Mouse (Mus musculus): ENCODE results near the gene Pcbp4. TPM values are rescaled to one million over a fixed set of nuclear protein-coding genes. Genes with fewer than 3 reads are reported as not detected.

Gene Pcbp4
- polyA plus RNA-seq (2015; fragmentation: Nextera tagmentation; extraction: Ambion mirVana): 221 and 249 TPM in 2 replicates

DNA sequence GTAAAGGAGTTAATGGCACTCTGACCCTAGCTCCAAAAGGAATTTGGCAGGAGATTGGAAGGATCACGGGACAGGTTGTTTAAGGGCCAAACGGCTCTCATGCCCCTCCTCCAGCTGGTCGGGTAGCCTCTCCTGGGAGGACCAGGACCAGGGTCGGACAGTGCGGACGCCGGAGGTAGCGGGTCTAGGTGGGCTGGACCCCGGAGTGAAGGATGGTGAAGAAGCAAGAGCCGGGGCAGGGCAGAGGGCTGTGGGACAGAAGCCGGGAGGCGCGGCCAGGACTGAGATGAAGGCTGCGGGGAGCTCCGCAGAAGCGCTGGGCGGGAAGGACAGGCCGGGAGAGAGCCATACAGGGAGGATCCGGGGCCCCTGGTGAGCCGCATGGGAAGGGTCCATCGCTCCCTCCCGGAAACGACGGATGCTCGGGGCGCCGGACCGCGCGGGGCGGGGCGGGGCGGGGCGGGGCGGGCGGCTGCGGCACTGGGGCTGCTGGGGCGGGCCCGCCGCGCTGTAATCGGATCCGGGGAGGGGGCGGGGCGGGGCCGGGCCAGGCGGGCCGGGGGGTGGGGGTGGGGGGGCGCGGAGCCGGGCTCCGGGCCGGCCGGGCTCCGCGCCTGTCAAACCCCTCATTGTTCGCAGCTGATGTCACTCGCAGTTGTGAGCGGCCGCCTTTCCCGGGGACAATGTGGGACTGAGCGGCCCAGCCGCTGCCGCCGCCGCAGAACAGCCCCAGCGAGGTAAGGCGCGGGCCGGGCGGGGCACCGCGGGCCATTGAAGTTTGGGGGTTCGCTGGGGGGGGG is at the start of gene Pcbp4:
Gene Pcbp4, plus strand, starts transcription at position 21 of the 800 bp plus-strand sequence.
- Histone ChIP-seq H3K4me1 (replicated peaks; ENCODE audit: control insufficient read depth, insufficient read depth, low read length) (peaks cover 55% of the 10 kb centered on the region), H3K4me2 (ENCODE audit: low read length) (peak within 1 kb of the TSS; percentile 99), H3K36me3 (ENCODE audit: control insufficient read depth, insufficient read depth) (no peaks in the 10 kb centered on the region), H3K27ac (ENCODE audit: low read length) (peak within 1 kb of the TSS; percentile 89), H3K9me3 (ENCODE audit: control insufficient read depth, low read length) (no peaks in the 10 kb centered on the region), H3K27me3 (replicated peaks; ENCODE audit: control insufficient read depth, insufficient read depth, low read length) (no peaks in the 10 kb centered on the region), H3K4me3 (replicated peaks; ENCODE audit: low read length) (peak within 1 kb of the TSS; percentile 78), H3K9ac (replicated peaks; ENCODE audit: low read depth, low read length) (peak within 1 kb of the TSS; percentile 96)
- ATAC-seq: peak; percentile 72
- WGBS: 0% methylated on average over 40 of the region's 74 CpGs

GRCm38 (mm10) chr9:106405275-106405674 is 47.8 kb upstream of the Pcbp4 start:
- H3K4me3 ChIP-seq (replicated peaks; ENCODE audit: low read length): no peak overlapping the region
- H3K36me3 ChIP-seq (ENCODE audit: control insufficient read depth, insufficient read depth): no peaks in the 10 kb centered on the region
- 41% methylated on average over 6 of the region's 6 CpGs for WGBS
- H3K9ac ChIP-seq (replicated peaks; ENCODE audit: low read depth, low read length): no peak overlapping the region
- no peaks in the 10 kb centered on the region for H3K9me3 ChIP-seq (ENCODE audit: control insufficient read depth, low read length)
- 0 out of 2 replicates have a peak, but pooled peaks cover 8% of the 10 kb centered on the region for H3K4me1 ChIP-seq (replicated peaks; ENCODE audit: control insufficient read depth, insufficient read depth, low read length)
- no peak for ATAC-seq
- H3K4me2 ChIP-seq (ENCODE audit: low read length): no peak overlapping the region
- no peak overlapping the region for H3K27ac ChIP-seq (ENCODE audit: low read length)
- H3K27me3 ChIP-seq (replicated peaks; ENCODE audit: control insufficient read depth, insufficient read depth, low read length): no peaks in the 10 kb centered on the region

GRCm38 (mm10) chr9:106406443-106407078 is 46.5 kb upstream of the Pcbp4 start:
- ATAC-seq: no peak
- Histone ChIP-seq H3K27me3 (replicated peaks; ENCODE audit: control insufficient read depth, insufficient read depth, low read length) (no peaks in the 10 kb centered on the region), H3K27ac (ENCODE audit: low read length) (no peak overlapping the region), H3K4me3 (replicated peaks; ENCODE audit: low read length) (no peak overlapping the region), H3K4me2 (ENCODE audit: low read length) (no peak overlapping the region), H3K9ac (replicated peaks; ENCODE audit: low read depth, low read length) (no peak overlapping the region), H3K4me1 (replicated peaks; ENCODE audit: control insufficient read depth, insufficient read depth, low read length) (0 out of 2 replicates have a peak, but pooled peaks cover 8% of the 10 kb centered on the region), H3K9me3 (ENCODE audit: control insufficient read depth, low read length) (no peaks in the 10 kb centered on the region), H3K36me3 (ENCODE audit: control insufficient read depth, insufficient read depth) (no peaks in the 10 kb centered on the region)
- WGBS: 53% methylated on average over 8 of the region's 8 CpGs

- Histone ChIP-seq H3K9ac (replicated peaks; ENCODE audit: low read depth, low read length) (no peak overlapping the region), H3K36me3 (ENCODE audit: control insufficient read depth, insufficient read depth) (no peaks in the 10 kb centered on the region), H3K27me3 (replicated peaks; ENCODE audit: control insufficient read depth, insufficient read depth, low read length) (no peaks in the 10 kb centered on the region), H3K27ac (ENCODE audit: low read length) (no peak overlapping the region), H3K4me1 (replicated peaks; ENCODE audit: control insufficient read depth, insufficient read depth, low read length) (0 out of 2 replicates have a peak, but pooled peaks cover 6% of the 10 kb centered on the region), H3K4me3 (replicated peaks; ENCODE audit: low read length) (no peak overlapping the region), H3K9me3 (ENCODE audit: control insufficient read depth, low read length) (no peaks in the 10 kb centered on the region), H3K4me2 (ENCODE audit: low read length) (no peak overlapping the region)
- ATAC-seq: no peak
- WGBS: 99% methylated on average over 4 of the region's 4 CpGs
Observed at GRCm38 (mm10) chr9:106409096-106409495, 44.0 kb upstream of the Pcbp4 start.

DNA sequence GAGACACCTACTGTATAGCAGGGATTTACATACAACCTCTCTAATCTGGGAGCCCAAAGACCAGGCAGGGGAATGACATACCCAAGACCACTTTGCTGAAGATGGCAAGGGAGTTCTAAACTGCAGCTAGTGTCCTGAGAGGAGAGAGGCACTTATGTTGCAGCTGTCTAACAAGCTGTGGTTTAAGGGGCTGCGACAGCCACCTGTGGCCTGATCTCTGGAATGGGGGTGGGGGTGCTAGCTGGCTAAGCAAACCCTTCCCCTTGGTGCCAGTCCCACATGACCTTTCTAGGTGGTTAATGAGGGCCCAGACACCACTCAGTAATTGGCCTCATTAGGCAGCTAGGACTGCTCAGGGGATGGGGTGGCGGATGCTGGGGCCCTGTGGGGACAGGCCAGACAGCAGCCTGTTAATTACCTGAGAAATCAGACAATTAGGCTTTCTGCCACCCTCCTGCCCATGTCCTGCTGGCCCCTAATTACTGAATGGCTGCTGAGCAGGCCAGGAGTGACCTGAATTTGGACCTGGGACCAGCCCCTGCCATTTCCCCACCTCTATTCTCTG is 42.9 kb upstream of the Pcbp4 start:
- ATAC-seq: no peak
- Histone ChIP-seq H3K4me3 (replicated peaks; ENCODE audit: low read length) (no peak overlapping the region), H3K27me3 (replicated peaks; ENCODE audit: control insufficient read depth, insufficient read depth, low read length) (no peaks in the 10 kb centered on the region), H3K9me3 (ENCODE audit: control insufficient read depth, low read length) (no peaks in the 10 kb centered on the region), H3K4me1 (replicated peaks; ENCODE audit: control insufficient read depth, insufficient read depth, low read length) (0 out of 2 replicates have a peak, but pooled peaks cover 4% of the 10 kb centered on the region), H3K4me2 (ENCODE audit: low read length) (no peak overlapping the region), H3K9ac (replicated peaks; ENCODE audit: low read depth, low read length) (no peak overlapping the region), H3K27ac (ENCODE audit: low read length) (no peak overlapping the region), H3K36me3 (ENCODE audit: control insufficient read depth, insufficient read depth) (no peaks in the 10 kb centered on the region)
- WGBS: 20% methylated on average over 2 of the region's 2 CpGs

DNA sequence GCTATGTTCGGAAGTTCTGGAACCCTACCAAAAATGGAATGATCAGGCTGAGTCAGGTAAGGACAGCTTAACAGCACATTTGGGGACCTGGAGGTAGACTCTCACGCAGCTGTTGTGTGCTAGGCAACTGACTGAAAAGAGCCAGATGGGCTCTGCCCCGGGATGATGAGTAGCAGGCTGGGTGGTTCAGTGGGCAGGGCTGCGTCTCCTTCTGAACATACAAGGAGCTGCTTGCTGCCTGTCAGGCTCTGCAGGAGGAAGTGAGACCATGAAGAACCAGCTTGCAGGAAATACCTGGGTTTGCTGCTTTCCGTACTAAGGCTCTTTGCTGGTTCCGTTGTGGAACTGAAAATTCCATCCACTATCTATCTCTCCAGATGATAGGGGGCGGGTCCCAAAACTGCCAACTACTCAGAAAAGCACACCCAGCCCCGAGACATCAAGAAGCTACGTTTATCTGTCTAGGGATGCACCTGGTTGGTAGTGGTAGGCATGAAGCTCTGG is 41.9 kb upstream of the Pcbp4 start:
- Histone ChIP-seq H3K4me1 (replicated peaks; ENCODE audit: control insufficient read depth, insufficient read depth, low read length) (0 out of 2 replicates have a peak, but pooled peaks cover 3% of the 10 kb centered on the region), H3K36me3 (ENCODE audit: control insufficient read depth, insufficient read depth) (no peaks in the 10 kb centered on the region), H3K4me3 (replicated peaks; ENCODE audit: low read length) (no peak overlapping the region), H3K9me3 (ENCODE audit: control insufficient read depth, low read length) (no peaks in the 10 kb centered on the region), H3K27me3 (replicated peaks; ENCODE audit: control insufficient read depth, insufficient read depth, low read length) (no peaks in the 10 kb centered on the region), H3K9ac (replicated peaks; ENCODE audit: low read depth, low read length) (no peak overlapping the region), H3K4me2 (ENCODE audit: low read length) (no peak overlapping the region), H3K27ac (ENCODE audit: low read length) (no peak overlapping the region)
- no peak for ATAC-seq
- WGBS: 71% methylated on average over 9 of the region's 9 CpGs

DNA sequence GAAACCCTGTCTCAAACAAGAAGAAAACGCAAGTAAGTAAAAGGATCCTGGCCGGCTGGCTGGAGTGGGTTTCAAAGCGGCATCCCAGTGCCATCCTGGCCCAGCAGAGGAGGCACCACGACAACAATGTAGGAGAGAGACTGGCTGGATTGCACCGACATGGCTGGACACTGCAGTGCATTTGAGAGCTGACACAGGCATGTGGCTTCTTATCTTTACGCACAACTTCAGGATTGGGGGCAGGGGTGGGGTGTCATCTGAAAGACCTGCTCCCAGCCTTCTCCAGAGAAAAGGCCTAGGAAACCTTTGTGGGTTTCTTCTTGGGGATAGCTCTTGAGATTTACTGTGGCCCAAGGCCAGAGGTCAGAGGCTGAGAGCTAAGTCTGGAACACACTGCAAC is 41.4 kb upstream of the Pcbp4 start:
- no peak overlapping the region for H3K4me2 ChIP-seq (ENCODE audit: low read length)
- no peaks in the 10 kb centered on the region for H3K36me3 ChIP-seq (ENCODE audit: control insufficient read depth, insufficient read depth)
- no peak overlapping the region for H3K9ac ChIP-seq (replicated peaks; ENCODE audit: low read depth, low read length)
- ATAC-seq: no peak
- 0 out of 2 replicates have a peak, but pooled peaks cover 3% of the 10 kb centered on the region for H3K4me1 ChIP-seq (replicated peaks; ENCODE audit: control insufficient read depth, insufficient read depth, low read length)
- H3K4me3 ChIP-seq (replicated peaks; ENCODE audit: low read length): no peak overlapping the region
- H3K27me3 ChIP-seq (replicated peaks; ENCODE audit: control insufficient read depth, insufficient read depth, low read length): no peaks in the 10 kb centered on the region
- no peaks in the 10 kb centered on the region for H3K9me3 ChIP-seq (ENCODE audit: control insufficient read depth, low read length)
- WGBS: 86% methylated on average over 6 of the region's 6 CpGs
- H3K27ac ChIP-seq (ENCODE audit: low read length): no peak overlapping the region

DNA sequence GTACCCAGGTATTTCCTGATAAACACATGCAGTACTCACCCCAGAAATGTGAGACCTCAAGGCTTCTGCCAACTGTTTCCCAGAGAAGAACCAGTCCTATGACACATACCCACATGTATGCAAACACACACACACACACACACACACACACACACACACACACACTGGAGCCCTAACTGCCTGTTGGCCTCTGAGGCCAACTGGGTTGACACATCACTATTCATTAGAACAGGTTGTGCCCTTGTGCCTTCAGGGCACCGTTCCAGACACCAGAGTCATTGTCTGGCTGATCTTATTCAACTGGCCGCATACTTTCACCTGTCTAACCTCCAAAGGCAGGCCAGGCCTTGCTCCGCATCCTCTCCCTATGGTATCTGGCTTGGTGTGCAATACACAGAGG is 40.9 kb upstream of the Pcbp4 start:
- H3K36me3 ChIP-seq (ENCODE audit: control insufficient read depth, insufficient read depth): no peaks in the 10 kb centered on the region
- no peaks in the 10 kb centered on the region for H3K9me3 ChIP-seq (ENCODE audit: control insufficient read depth, low read length)
- ATAC-seq: no peak
- no peak overlapping the region for H3K9ac ChIP-seq (replicated peaks; ENCODE audit: low read depth, low read length)
- WGBS: 77% methylated on average over 3 of the region's 3 CpGs
- no peaks in the 10 kb centered on the region for H3K27me3 ChIP-seq (replicated peaks; ENCODE audit: control insufficient read depth, insufficient read depth, low read length)
- H3K4me2 ChIP-seq (ENCODE audit: low read length): no peak overlapping the region
- no peak overlapping the region for H3K4me3 ChIP-seq (replicated peaks; ENCODE audit: low read length)
- H3K27ac ChIP-seq (ENCODE audit: low read length): no peak overlapping the region
- H3K4me1 ChIP-seq (replicated peaks; ENCODE audit: control insufficient read depth, insufficient read depth, low read length): 0 out of 2 replicates have a peak, but pooled peaks cover 3% of the 10 kb centered on the region

- Histone ChIP-seq H3K4me1 (replicated peaks; ENCODE audit: control insufficient read depth, insufficient read depth, low read length) (peaks cover 16% of the 10 kb centered on the region), H3K9me3 (ENCODE audit: control insufficient read depth, low read length) (no peaks in the 10 kb centered on the region), H3K36me3 (ENCODE audit: control insufficient read depth, insufficient read depth) (no peaks in the 10 kb centered on the region), H3K4me3 (replicated peaks; ENCODE audit: low read length) (no peak overlapping the region), H3K9ac (replicated peaks; ENCODE audit: low read depth, low read length) (no peak overlapping the region), H3K4me2 (ENCODE audit: low read length) (no peak overlapping the region), H3K27ac (ENCODE audit: low read length) (no peak overlapping the region), H3K27me3 (replicated peaks; ENCODE audit: control insufficient read depth, insufficient read depth, low read length) (no peaks in the 10 kb centered on the region)
- no peak for ATAC-seq
- WGBS: 87% methylated on average over 5 of the region's 5 CpGs
Observed at GRCm38 (mm10) chr9:106413606-106414005, 39.5 kb upstream of the Pcbp4 start.

All from forebrain, embryonic 16.5 days (tissue).